Mouse (Mus musculus) 416B (cell line): Measurements from ENCODE around the gene Rgs2.

ENCODE experiments used
- DNase-seq: peaks from one replicate; pipeline ENCODE4 v3.0.0; 2011; ENCODE audit warnings: low read depth

Rgs2 gene

DNA sequence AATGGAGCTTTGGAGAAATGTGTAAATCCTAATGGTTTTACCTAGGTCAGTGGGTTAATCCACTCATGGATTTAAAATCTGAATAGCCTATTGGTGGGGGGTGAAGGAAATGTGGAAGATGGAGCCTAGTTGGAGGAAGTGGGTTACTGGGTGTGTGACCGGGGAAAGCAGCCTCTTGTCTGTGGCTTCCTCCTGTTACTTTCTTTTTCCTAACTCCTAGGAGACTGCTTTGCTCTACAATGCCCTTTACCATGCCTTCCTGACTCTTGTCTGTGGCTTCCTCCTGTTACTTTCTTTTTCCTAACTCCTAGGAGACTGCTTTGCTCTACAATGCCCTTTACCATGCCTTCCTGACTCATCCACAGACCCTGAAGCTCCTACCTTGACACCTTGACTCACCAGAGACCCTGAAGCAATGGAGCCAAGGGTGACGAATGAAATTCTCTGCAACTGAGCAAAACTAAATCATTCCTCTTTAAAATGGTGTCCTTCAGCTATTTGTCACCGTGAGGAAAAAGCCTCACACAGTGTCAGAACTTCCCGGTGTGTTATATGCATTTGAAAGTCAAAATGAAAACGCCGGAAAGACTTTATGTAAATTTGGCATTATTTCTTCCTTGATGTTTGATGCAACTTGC lies 18.9 kb downstream of the Rgs2 start:
- DNase-seq = peak; percentile 42

DNA sequence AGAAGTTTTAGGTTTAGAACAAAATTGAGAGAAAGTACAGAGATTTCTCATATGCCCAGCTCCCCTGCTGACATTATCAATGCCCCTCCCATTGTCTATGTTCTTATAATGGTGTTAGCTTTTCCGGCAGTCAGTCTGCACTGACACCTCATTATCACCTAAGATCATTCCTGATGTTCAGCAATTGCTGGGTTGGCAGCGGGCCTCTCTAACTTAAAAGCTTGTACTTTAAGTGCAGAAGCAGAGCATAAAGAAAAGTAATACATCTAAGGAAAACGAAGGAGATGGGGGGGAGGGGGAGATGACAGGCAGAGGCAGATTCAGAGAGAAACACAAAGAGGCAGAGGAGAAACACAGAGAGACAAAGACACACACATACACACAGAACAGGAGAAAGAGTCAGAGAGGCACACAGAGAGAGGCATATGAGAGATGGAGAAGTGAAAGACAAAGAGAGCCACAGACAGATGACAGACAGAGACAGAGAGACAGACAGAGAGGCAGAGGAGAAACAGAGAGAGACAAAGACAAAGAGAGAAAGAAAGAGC lies 21.1 kb downstream of the Rgs2 start:
- DNase-seq = no peak

DNA sequence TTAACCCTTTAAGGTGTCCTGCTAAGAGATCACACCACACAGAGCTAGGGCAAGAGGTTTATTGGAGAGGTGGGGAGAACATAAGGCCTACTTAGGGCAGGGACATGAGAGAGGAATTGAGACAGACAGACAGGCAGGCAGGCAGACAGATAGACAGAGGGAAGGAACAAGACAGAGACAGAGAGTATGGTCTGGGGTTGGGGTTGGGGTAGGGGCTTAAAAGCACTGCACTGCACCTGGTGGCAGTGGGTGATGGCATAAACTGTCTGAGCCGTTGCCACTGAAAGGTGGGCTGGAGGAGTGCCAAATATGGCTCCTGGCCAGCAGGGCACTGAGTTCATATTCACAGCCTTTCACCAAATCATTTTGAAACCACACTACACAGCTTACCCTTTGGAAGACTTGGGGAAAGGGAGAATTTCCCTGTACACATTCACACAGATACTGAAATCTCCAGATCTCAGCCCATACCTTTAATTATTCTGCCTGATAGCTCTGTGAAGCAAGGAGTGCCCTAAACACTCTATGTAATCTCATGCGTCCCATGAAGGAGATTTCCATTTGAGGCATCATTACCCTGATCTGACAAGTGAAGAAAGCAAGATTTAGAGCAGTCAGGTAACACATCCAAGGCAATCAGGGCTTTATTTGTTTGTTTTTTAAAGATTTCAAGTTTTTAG lies 21.7 kb downstream of the Rgs2 start:
- no peak for DNase-seq

DNA sequence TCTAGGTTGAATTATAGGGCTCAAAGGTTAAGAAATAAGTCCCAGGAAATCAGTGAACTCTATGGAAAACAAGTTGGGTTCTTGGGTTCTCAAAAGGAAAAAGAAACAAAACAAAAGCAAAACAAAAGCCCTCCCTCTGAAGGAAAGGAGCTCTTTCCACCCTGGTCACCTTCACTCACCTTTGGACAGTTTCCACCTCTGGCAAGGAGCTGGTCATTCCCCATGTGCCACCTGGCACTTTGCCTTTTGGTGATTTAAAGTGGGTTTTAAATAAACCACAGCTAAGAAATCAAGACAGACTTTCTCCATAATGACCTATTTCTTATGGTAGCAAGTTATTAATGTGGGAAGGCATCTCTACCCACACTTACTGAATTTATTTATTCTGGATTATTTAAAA lies 23.1 kb downstream of the Rgs2 start:
- DNase-seq = no peak

DNA sequence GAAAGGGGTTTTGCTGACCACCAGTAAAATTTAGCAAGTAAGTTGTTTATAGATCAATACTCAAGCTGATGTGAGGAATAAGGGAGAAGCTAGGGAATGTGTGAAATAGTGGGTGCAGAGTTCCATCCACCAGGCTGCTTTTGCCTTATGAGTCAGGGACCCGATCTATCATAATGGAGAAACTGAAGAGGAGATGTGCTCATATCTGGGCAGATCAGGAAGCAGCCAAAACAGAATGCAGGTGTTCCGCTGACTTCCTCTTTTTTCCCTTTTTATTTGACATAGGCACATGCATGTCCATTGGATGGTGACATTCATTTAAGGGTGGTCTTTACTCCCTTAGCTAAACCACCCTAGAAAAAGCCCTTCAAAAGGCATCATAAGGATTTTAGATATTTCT lies 29.3 kb downstream of the Rgs2 start:
- DNase-seq = peak; percentile 44

DNA sequence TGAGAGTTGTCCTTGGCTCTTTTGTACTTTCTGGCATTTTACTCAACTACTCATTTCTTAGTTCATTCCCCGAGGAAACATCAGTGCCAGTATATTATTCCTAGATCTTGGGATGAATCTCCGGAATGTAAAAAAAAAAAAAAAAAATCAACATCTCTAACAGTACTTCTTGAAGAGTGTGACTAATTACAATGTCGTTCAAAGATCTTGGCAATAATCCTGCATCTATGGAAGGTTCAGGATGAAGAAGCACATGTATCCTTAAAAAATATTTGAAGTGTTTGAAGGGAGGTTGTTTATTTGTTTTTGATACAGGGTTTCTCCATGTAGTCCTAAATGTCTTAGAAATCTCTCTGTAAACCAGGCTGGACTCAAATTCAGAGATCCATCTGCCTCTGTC lies 41.7 kb downstream of the Rgs2 start:
- no peak for DNase-seq

DNA sequence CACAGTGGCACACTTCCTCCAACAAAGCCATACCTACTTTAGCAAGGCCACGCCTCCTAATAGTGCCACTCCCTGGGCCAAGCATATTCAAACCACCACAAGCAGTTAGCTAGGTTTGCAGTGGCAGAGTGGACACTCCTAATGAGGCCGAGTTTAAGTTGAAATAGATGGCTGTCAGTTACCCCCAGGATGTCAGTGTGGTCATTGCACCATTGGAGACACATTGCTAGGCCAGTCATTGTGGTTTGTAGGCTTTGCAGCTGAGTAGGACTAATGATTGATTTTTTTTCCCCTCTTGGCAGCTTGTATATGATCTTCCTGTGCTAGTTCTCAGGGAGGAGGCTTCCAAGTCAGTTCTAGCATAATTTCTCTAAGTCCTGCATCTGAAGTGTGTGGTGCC lies 43.6 kb downstream of the Rgs2 start:
- DNase-seq = peak; percentile 77

DNA sequence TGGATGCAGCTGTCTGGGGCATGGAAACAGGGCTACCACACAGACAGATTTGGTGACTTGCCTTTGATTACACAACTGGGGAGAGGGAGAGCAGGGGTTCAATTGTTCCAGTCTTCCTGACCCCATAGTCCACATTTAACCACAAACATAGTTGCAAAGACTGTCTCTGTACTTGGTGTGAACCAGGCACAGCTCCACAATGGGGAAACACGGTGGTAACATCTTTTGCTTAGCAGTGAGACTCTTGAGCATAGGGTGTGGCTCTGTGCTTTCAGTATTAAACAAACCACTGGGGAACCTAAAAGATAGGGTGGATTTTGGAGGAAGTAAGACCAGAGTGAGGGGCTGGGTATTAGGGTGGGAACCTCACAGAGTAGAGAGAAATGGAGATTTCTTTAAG lies 47.9 kb downstream of the Rgs2 start:
- DNase-seq = peak; percentile 45

DNA sequence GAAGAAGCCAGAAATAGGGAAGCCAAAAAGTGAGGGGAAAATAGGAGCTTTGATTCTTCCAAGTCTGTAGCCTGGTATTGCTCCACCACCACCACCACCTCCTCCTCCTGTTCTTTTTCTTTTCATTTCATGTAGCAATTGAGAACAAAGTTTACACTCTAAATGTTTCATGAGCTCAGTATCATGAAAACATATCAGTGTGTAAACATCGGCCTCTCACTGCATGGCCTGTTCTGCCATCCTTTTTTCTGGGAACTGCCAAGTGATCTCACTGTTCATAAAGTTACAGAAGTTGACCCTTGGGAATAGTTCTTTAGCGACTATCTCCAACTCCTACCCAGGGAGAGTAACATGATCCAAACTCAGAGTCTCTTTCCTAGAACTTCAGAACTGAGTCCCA lies 51.1 kb downstream of the Rgs2 start:
- DNase-seq = no peak
